ENCODE assay signal across 22 mouse cellular contexts in genomic region chr4:153675431-153675830, GRCm38 (mm10).
DNase-seq lines count a peak whose midpoint lies in the region; ATAC-seq lines count a peak whose summit lies in the region.
"Had no signal": no experiment of that assay in that cellular context is flagged by ENCODE, and none has a peak within 500 bp of the region (broad histone marks: within the 10 kb centered on the region; RNA-seq: fewer than 3 reads in every experiment).

No protein-coding gene starts in this region.

- no peak for ATAC-seq in CD4-positive, CD25-positive, alpha-beta regulatory T cell, adult 4 months
- ATAC-seq: activated CD4-positive, CD25-positive, alpha-beta regulatory T cell, adult 4 months; Patski had no signal

- peak; percentile 13 for DNase-seq in ES-CJ7 (ENCODE audit: low read depth, low spot score)
- DNase-seq in R1 (ENCODE audit: low read depth, low spot score), result peak; percentile 74
- DNase-seq in ZHBTc4 (ENCODE audit: low read depth, low spot score), result peak; percentile 58
- no peak for DNase-seq in kidney, postnatal 10 days
- DNase-seq in gastrocnemius, adult 18-20 months (ENCODE audit: low spot score), result no peak
- DNase-seq: adrenal gland, adult 2 months; adrenal gland, adult 8-10 months; adrenal gland, postnatal 10 days; adrenal gland, postnatal 14 days; adrenal gland, postnatal 25 days; adrenal gland, postnatal 36 days; B cell, adult 2 months; cerebellum, adult 11 months; cerebellum, adult 11-12 months; cerebellum, adult 18-20 months; cerebellum, adult 2 months; cerebellum, adult 8-10 months; cerebellum, adult 9-10 months; cerebellum, adult 9-11 months had no signal

Comparison
In these comparisons a context has a peak if more than half of its experiments do, and no peak if none do; other contexts are left out.
1. DNase-seq: peak in ES-CJ7 (single experiment), R1 (single experiment) and ZHBTc4 (single experiment); none in kidney, postnatal 10 days (single experiment) and gastrocnemius, adult 18-20 months (single experiment).